Mouse (Mus musculus): ENCODE measurements at regions not wholly inside any gene's neighbourhood (a gene's known extent, or its start where the extent isn't known, plus 50 kb on each side); places are given as distances from the start of the nearest gene placed in this dataset.

GRCm38 (mm10) chr6:31220184-31220931 lies 178.2 kb upstream of the Mkln1 start:
- DNase-seq: peak; percentile 72 to 75

- DNase-seq: peak in 1 of 2 experiments; percentile 19
Measured at GRCm38 (mm10) chr6:31221490-31221889, 177.0 kb upstream of the Mkln1 start.

- no peak for DNase-seq
Measured at GRCm38 (mm10) chr6:31222024-31222579, 176.4 kb upstream of the Mkln1 start.

GRCm38 (mm10) chr6:31227406-31227805 lies 171.1 kb upstream of the Mkln1 start:
- no peak for DNase-seq

GRCm38 (mm10) chr6:31228061-31228460 lies 170.5 kb upstream of the Mkln1 start:
- no peak for DNase-seq

GRCm38 (mm10) chr6:31231821-31232220 lies 166.7 kb upstream of the Mkln1 start:
- DNase-seq: peak; percentile 56

GRCm38 (mm10) chr6:31233252-31233993 lies 165.1 kb upstream of the Mkln1 start:
- no peak for DNase-seq

- no peak for DNase-seq
Measured at GRCm38 (mm10) chr6:31240051-31240450, 158.5 kb upstream of the Mkln1 start.

GRCm38 (mm10) chr6:31250526-31250925 lies 148.0 kb upstream of the Mkln1 start:
- DNase-seq: no peak

- peak in 1 of 2 experiments; percentile 17 for DNase-seq
Measured at GRCm38 (mm10) chr6:31253251-31253935, 145.1 kb upstream of the Mkln1 start.

GRCm38 (mm10) chr6:31260645-31261345 lies 137.7 kb upstream of the Mkln1 start:
- no peak for DNase-seq

- no peak for DNase-seq
Measured at GRCm38 (mm10) chr6:31261797-31262540, 136.6 kb upstream of the Mkln1 start.

GRCm38 (mm10) chr6:31262651-31263050 lies 135.9 kb upstream of the Mkln1 start:
- no peak for DNase-seq

GRCm38 (mm10) chr6:31263821-31264220 lies 134.7 kb upstream of the Mkln1 start:
- no peak for DNase-seq

GRCm38 (mm10) chr6:31266441-31267040 lies 132.0 kb upstream of the Mkln1 start:
- DNase-seq: no peak

- DNase-seq: no peak
Measured at GRCm38 (mm10) chr6:31268057-31268456, 130.5 kb upstream of the Mkln1 start.

- no peak for DNase-seq
Measured at GRCm38 (mm10) chr6:31273816-31274215, 124.7 kb upstream of the Mkln1 start.

GRCm38 (mm10) chr6:31274236-31274635 lies 124.3 kb upstream of the Mkln1 start:
- no peak for DNase-seq

- no peak for DNase-seq
Measured at GRCm38 (mm10) chr6:31277792-31278191, 120.7 kb upstream of the Mkln1 start.

- no peak for DNase-seq
Measured at GRCm38 (mm10) chr6:31283973-31284372, 114.6 kb upstream of the Mkln1 start.

- no peak for DNase-seq
Measured at GRCm38 (mm10) chr6:31284390-31284789, 114.1 kb upstream of the Mkln1 start.
